Mouse (Mus musculus): ENCODE measurements around the gene Cbx5. TPM values are rescaled to one million over a fixed set of nuclear protein-coding genes. Genes with fewer than 3 reads are reported as not detected.
"Not testable (repeated sequence)": the region's sequence is repeated elsewhere in the genome, so short reads cannot be mapped to it uniquely, and the experiment has no call there.

The Cbx5 gene
- total RNA-seq, 1 experiment from 2014 or later = 88.5 TPM

DNA sequence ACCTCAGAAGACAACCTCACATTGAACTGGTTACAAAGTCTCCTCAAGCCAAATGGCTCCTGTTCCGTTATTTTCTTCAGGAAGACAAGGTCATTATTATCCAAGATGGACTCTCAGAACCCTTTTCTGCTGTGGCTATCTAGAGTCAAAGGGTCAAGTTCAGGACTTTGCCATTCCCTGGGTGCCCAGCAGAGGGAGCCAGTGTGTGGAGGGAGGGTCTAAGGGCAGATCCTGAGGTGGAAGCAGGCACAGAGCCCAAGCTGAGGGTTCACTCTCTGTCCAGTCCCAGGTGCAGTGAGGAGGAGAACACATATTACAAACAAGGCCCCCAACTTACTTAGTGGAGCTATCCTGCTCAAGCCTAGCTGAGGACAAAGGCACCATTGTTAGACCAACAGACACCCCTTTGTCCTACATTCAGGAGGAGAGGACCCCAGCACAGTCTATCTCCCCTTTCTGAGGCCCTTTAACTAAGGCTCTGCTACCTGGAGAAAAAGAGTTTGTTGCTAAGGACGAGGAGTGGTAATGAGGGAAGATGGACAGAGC is 10.7 kb upstream of the Cbx5 start:
- peak; percentile 80 for DNase-seq

DNA sequence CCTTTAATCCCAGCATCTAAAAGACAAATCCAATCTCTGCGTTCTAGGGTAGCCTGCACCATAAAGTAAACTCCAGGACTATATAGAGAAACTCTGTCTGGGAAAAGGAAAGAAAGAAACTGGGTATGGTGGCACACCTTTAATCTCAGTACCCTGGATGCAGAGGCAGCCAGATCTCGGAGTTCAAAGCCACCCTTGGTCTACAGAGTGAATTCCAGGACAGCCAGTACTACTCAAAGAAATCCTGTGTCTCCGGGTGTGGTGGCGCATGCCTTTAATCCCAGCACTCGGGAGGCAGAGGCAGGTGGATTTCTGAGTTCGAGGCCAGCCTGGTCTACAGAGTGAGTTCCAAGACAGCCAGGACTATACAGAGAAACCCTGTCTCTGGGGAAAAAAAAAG is 9.9 kb upstream of the Cbx5 start:
- not testable (repeated sequence) for DNase-seq

DNA sequence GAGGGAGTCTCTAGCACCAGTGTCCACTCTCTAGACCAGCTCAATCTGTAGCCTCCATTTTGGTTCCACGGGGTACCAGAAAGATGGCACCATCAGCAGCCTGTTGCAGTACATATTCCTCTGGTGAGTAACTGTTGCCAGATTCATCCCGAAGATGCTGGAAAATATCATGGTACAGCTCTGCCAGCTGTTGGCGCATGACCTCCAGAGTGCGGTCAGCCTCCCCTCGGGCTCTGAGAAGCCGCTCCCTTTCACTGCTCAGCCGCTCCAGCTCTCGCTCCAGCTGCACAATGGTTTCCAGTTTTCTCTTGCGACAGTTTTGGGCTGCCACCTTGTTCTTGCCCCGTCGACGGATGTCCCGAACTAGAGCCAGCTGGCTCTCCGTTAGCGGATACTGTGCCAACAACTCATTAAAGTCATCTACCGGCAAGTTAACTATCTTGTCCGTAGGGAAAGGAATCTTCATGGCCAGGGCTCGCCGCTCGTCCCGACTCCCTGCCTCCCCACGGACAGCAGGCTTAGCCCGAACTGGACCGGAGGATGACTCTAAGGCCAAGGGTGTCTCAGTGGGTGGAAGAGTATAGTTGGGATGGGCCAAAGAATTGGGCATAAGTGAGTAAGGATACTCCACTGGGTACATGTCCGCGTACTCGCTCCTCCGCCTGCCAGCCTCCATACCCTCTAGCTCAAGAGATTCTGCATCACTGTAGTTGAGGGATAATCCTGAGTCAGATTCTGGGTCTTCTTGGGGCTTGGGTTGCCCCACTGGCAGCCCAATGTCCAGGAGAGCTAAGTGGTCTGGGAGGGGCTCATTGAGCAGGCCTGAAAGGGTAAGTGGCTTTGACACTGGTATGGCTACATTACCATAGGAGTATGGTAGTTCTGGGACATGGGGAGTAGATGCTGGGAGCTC is 9.0 kb upstream of the Cbx5 start:
- DNase-seq = peak; percentile 22

DNA sequence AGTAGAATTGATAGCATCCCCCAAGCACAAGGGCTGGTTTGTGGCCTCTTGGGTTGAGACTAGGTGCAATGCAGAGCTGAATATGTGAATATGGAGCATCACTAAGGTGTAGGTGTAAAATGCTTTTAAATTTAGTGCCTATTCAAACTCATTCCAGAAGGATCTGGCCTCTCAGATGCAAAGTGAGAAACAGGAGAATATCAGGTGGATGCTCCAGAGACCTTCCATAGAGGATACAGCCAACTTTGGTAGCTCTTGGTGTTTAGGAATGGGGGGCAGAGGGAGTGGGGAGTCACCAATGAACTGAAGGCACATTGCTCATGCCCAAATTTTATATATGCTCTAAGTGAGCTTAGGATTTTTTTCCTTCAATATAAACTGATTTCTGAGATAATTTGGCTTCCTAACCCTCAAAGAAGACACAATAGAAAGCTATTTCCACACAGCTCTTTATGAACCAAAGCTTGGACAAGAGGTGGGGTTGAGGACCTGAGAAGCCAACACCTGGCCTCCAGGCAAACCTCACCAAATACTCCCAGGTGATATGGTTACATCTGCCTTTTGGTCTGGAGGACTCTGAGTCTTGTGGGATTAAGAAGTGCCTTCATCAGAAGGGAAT is 8.3 kb upstream of the Cbx5 start:
- no peak for DNase-seq

DNA sequence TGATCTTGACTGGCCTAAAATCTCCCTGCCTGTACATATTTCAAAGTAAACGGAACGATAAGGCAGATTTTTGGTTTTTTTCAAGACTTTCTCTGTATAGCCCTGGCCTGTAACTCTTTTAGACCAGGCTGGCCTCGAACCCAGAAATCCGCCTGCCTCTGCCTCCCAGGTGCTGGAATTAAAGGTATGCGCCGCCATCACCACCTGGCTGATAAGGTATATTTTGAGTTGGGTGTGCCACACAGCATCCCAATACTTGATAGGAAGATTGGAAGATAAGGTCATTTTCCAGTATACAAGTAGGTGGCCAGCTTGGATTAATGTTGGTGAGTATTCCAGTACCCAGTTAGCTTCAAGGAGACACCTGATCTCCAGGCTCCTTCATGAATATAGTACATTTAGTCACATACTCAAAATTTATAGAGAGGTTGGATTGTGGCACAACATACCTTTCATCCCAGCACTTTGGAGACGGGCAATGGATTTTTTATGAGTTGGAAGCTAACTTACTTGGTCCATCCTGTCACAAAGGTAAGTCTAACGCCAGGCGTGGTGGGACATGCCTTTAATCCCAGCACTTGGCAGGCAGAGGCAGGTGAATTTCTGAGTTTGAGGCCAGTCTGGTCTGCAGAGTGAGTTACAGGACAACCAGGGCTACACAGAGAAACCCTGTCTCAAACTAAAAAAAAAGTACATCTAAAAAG is 7.6 kb upstream of the Cbx5 start:
- DNase-seq = no peak

DNA sequence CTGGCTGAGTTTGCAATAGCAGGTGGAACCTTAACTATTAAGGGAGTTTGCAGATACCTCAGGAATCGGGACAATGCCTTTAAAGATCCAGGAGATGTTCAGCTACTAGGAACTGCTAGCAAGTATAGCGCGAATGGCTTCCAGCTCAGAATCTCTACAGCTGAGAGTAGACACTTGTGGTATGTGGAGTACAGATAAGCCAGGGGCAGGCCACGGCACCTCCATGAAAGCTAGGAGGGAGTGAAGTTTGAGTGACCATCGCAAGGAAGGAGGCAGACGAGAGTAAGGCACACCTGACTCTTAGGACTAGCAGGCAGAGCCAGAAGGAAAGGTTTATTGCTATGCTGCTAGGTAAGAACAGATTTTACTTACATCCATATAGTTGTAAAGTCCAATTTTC is 6.0 kb upstream of the Cbx5 start:
- no peak for DNase-seq

DNA sequence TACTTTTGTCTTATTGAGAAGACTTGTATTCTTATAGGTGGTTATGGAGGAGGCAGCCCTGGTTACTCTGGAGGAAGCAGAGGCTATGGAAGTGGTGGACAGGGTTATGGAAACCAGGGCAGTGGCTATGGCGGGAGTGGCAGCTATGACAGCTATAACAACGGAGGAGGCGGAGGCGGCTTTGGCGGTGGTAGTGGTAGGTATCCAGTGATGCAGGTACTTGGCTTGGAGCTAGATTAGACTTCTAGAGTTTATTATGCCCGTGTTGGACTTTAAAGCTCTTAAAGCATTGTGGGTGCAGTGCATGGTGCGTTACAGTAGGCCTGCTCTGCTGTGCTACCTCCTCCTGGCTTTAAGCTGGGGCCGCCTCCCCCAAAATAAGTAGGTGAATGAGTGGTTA is 3.3 kb upstream of the Cbx5 start:
- no peak for DNase-seq

DNA sequence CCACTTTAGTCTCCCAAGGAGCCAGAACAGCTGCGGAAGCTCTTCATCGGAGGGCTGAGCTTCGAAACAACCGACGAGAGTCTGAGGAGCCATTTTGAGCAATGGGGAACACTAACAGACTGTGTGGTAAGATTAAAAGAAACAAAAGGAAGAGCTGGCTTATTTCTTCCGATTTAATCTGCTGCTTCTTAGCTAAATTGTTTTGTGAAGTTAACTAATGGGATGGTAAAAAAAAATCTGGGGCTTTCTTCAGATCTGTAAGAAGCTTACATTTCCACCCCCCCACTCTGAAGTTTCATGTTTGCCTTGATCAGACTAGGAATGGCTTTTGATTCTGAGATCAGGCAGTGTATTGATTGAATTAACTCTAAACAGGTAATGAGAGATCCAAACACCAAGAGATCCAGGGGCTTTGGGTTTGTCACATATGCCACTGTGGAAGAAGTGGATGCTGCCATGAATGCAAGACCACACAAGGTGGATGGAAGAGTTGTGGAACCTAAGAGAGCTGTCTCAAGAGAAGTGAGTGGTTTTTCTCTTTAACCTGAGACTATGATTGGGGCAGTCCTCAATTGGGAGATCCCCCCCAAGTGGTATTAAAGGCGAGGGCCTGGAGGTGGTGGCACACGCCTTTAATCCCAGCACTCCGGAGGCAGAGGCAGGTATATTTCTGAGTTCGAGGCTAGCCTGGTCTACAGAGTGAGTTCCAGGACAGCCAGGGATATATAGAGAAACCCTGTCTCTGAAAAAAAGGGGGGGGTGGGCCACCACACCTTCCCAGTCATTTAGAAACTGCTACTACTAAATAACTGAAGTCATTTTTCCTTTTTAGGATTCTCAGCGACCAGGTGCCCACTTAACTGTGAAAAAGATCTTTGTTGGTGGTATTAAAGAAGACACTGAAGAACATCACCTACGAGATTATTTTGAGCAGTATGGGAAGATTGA is 1.7 kb upstream of the Cbx5 start:
- not testable (repeated sequence) for DNase-seq

DNA sequence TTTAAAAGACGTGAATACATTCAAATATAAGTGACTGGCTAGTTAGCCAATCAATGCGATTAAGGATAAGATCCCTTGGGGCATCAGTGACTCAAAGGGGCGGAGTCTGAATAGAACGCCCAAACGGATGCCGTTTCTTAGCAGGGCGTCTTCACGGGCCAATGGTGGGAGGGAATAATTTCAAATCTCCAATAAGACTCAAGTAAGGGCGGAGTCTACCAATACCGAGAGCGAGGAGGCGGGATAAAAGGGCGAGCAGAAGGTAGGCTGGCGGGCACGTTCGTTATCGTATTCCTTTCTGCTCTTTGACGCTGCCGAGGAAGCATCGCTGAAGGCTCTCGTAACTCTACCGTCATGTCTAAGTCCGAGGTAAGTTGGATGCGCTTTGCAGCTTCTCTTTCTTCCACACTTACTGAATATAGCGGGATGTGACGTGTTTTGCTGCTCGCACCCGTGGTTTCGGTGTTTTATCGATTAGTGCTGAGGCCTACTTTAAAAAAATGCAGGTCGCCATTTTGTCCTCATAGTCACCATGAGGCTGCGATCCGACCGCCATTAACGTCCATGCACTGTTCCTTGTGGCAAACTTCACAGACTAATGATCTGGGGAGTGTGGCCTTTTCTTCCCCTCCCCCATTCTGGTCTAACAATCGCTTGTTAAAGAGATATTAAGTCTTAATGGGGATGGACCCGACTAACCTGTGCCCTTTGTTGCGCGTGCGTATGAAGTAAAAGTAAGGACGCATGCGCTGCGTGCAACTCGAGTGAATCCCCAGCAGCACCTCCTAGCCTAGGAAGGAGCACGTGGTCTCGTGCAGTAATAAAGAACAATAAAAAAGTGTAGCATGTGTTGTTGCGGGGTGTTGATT is 778 bp upstream of the Cbx5 start, which contains the start of gene Hnrnpa1:
Gene Hnrnpa1 (plus strand): TSS at position 273 of the 869 bp plus-strand sequence.
- DNase-seq = peak; percentile 83

DNA sequence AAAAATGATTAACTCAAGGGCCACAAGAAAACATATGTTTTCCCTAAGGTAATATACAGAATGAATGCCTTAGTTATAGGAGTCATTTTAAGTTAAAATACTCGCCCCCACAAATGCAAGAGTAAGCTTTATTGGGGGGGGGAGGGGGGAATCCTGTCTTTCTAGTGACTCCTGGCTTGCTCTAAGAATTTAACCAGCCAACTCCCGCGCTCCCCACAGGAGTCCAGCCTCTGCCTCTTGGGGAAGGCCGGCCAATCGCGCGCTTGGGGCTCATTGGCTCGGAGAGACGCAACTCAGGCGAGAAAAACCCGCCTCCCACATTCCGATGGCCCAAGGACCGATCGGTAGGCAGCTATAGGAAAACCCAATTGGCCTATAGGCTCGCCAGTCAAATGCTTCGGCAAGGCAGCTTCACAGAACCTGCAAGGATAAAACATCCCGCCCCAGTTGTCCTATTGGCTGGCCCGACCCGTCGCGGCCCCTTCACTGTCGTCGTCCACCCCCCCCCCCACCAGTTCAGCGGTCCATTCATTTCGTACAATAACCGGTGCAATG is 409 bp downstream of the Cbx5 start:
- peak; percentile 88 for DNase-seq

DNA sequence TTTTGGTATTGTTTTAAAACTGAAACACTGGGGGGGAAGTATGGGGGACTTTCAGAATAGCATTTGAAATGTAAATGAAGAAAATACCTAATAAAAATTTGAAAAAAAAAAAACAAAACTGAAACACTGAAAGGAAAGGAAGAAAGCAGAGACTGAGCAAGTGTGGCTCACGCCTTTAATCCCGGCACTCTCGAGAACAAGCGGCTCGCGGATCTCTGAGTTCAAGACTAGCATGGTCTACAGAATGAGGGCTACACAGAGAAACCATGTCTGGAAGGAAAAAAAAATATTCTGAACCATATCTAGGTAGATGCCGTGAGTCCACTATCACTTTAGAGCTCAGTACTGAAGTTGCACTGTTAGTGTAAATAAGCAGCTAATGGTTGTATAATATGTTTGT is 2.3 kb downstream of the Cbx5 start:
- no peak for DNase-seq

DNA sequence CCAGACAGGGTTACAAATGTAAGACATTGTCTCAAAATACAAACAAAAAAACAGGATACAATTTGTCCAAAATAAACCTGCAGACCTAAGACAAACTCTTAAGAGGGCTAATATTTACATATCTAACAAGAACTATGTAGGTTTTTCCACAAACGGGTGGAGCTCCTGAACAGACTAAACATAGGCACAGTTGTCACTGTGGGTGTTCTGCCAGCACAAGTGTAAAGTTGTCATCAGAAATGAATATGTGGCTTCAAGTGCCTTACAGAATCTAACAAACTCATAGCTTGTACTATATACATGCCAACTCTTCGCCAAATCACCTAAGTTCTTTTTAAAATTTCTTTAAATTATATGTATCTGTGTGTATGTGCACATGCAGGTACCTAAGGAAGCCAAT is 6.5 kb downstream of the Cbx5 start:
- no peak for DNase-seq

DNA sequence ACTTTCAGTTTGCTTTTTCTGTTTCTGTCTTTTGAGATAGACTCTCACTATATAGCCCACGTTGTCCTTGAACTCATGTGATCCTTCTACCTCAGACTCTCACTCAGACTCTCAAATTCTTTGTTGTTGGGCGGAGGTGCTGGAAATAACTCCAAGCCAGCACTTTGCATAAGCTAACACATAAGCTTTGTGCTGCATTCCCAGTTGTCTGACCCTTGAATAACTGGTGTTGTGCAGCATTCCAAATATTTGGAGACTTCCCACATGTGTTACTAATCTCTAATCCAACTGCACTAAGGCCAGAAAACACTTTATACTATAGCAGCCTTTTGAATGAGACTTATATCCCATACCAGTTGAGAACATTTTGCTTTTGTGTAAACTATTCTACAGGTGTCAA is 10.7 kb downstream of the Cbx5 start:
- no peak for DNase-seq

DNA sequence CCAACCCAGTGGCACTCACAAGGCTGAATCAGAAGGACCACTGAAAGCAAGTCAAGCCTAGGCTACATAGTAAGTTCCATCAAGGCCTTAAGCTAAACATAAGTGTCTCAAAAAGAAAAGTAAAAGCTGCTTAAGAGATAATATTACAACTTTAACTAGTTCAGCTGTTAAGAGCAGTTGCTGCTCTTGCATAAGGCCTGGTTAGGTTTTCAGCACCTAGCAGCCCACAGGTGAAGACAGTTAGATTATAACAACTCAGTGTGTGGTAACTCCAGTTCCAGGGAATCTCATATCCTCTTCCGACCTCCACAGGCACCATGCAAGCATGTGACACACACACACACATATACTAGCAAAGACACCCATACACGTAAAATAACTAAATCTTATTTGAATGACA is 12.0 kb downstream of the Cbx5 start:
- no peak for DNase-seq

DNA sequence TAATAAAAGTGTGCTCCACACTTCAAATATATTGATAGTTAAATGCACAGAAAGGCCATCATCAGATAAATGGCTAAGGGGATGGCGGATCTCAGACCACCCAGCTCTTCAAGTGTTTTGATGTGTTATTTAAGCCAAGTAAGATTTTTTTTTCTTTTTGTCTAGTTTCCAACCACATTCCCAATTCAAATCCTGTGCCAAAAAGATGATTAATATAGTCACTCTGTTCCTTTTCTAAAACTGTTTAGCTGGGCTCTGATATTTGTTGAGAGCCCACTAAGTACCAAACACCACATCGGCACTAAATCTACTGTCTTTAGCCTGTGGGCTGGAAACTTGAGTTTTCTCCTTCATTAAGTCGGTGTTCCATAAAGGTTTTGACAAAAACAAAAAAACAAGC is 12.6 kb downstream of the Cbx5 start:
- no peak for DNase-seq

DNA sequence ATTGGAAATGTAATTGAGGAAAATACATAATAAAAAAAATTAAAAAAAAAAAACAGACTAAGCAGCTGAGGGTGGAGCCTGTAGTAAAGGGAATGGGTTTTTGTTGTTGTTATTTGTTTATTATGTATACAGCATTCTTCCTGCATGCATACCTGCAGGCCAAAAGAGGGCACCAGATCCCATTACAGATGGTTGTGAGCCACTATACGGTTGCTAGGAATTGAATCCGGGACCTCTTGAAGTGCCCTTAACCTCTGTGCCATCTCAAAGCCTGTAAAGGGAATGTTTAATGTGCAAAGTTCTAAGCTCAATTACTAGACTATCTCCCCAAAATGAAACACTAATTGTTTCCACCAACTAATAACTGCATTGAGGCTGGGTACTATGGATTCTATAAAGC is 15.5 kb downstream of the Cbx5 start:
- DNase-seq = no peak

DNA sequence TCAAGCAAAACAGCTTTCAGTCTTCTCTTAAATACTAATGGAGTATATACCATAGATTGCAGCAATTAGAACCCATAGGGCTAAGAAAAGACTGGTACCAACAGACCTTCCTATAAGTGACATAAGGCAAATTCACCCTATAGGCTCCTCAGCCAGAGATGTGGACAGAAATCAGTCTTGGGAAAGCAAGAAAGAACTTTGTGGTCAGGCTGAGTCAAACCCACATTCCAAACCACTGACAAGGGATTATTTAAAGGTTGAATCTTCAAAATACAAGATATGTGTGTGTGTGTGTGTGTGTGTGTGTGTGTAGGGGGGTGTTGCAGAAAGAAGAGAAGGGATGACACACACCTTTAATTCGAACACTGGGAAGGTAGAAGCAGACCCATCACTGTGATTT is 18.2 kb downstream of the Cbx5 start:
- peak; percentile 17 for DNase-seq

DNA sequence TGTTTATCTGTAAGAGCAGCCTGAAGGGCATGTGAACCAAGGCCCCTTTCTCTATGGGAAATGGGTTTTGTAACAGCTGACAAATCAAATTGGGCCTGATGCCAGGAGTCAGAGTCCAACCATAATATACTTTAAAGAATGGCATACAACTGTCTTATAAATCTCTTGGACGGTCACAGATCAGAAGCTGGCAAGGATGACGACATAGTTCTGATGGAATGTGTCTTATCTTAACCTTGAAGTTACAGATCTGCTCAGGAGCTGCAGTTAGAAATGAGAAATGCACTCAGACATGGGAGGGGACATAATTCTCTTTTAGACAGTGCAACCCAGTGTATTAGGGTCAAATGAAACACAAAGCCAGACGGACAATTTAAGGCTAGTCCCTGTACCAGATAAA is 18.8 kb downstream of the Cbx5 start:
- DNase-seq = peak; percentile 54

DNA sequence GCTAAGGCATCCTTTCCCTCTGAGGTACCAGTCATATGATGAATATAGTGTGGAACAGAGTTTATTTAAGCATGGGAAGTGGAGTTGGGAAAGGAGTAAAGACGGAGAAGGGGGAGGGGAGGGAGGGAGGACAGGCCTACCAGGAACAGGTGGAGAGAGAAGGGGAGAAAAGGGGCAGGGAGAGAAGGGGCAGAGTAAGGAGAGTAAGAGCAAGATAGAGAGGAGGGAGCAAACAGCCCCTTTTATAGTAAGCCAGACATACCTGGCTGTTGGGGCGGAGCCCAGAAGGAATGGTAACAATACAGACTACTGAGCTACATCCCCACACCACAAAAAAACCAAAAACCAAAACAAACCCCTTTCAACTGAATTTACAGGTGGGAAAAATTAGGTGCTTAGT is 23.6 kb downstream of the Cbx5 start:
- DNase-seq = no peak

All from adrenal gland, postnatal 25 days (tissue).